Mouse (Mus musculus): Measurements from ENCODE around the gene Prf1. TPM values are rescaled to one million over a fixed set of nuclear protein-coding genes. Genes with fewer than 3 reads are reported as not detected.

The Prf1 gene
- total RNA-seq, 1 experiment = not detected

- no peak for DNase-seq (ENCODE audit: low read depth, low spot score)
Observed at GRCm38 (mm10) chr10:61296713-61297445, 754 bp upstream of the Prf1 start.

GRCm38 (mm10) chr10:61300996-61301395 lies 3.4 kb downstream of the Prf1 start:
- Histone ChIP-seq H3K27ac (ENCODE audit: insufficient read depth, low read depth, low read length, poor library complexity, severe bottlenecking) (no peak overlapping the region), H3K4me3 (ENCODE audit: insufficient read depth in 1 of 2, low read depth in 1 of 2, low read length in 2 of 2, poor library complexity in 1 of 2, severe bottlenecking in 1 of 2) (no peak overlapping the region), H3K9me3 (ENCODE audit: control insufficient read depth, insufficient read depth, low read depth, low read length) (no peaks in the 10 kb centered on the region), H3K9ac (ENCODE audit: insufficient read depth, low read depth, low read length, poor library complexity, severe bottlenecking) (no peak overlapping the region), H3K4me1 (ENCODE audit: control insufficient read depth in 2 of 2, insufficient read depth in 2 of 2, low read length in 2 of 2, poor library complexity in 1 of 2) (peaks cover 0 to 2% of the 10 kb centered on the region in 2 experiments; a peak in 2 of 4 replicates), H3K36me3 (ENCODE audit: control insufficient read depth, insufficient read depth, low read length, poor library complexity, severe bottlenecking) (no peaks in the 10 kb centered on the region)
- no peak for DNase-seq (ENCODE audit: low read depth, low spot score)
- in situ Hi-C loops (cut with MboI; ENCODE audit: low sequenced_read_pairs in 2 of 2, unreplicated experiment in 2 of 2) = no loop called here
- TF ChIP-seq ZC3H11A (IDR thresholded peaks at IDR 0.05; ENCODE audit: borderline replicate concordance, low read depth, low read length) = no peak
- no peak for TF ChIP-seq MAFK (IDR thresholded peaks at IDR 0.05; ENCODE audit: insufficient read depth, low read depth, low read length)
- TF ChIP-seq CHD2 (IDR thresholded peaks at IDR 0.05; ENCODE audit: low read depth, low read length) = no peak
- TF ChIP-seq ZNF384 (IDR thresholded peaks at IDR 0.05; ENCODE audit: low read depth, low read length) = no peak
- TF ChIP-seq HCFC1 (IDR thresholded peaks at IDR 0.05; ENCODE audit: borderline replicate concordance, insufficient read depth, low read length) = no peak

More at GRCm38 (mm10) chr10:61296713-61297445, 754 bp upstream of the Prf1 start:
- Histone ChIP-seq H3K9ac (ENCODE audit: insufficient read depth, low read depth, low read length, poor library complexity, severe bottlenecking) (no peak overlapping the region), H3K4me3 (ENCODE audit: insufficient read depth in 1 of 2, low read depth in 1 of 2, low read length in 2 of 2, poor library complexity in 1 of 2, severe bottlenecking in 1 of 2) (no peak overlapping the region), H3K9me3 (ENCODE audit: control insufficient read depth, insufficient read depth, low read depth, low read length) (no peaks in the 10 kb centered on the region), H3K4me1 (ENCODE audit: control insufficient read depth in 2 of 2, insufficient read depth in 2 of 2, low read length in 2 of 2, poor library complexity in 1 of 2) (no peaks in the 10 kb centered on the region), H3K36me3 (ENCODE audit: control insufficient read depth, insufficient read depth, low read length, poor library complexity, severe bottlenecking) (no peaks in the 10 kb centered on the region), H3K27ac (ENCODE audit: insufficient read depth, low read depth, low read length, poor library complexity, severe bottlenecking) (no peak overlapping the region)
- in situ Hi-C loops (cut with MboI; ENCODE audit: low sequenced_read_pairs in 2 of 2, unreplicated experiment in 2 of 2) = no loop called here
- TF ChIP-seq ZNF384 (IDR thresholded peaks at IDR 0.05; ENCODE audit: low read depth, low read length) (no peak), MAFK (IDR thresholded peaks at IDR 0.05; ENCODE audit: insufficient read depth, low read depth, low read length) (no peak), CHD2 (IDR thresholded peaks at IDR 0.05; ENCODE audit: low read depth, low read length) (no peak), ZC3H11A (IDR thresholded peaks at IDR 0.05; ENCODE audit: borderline replicate concordance, low read depth, low read length) (no peak), HCFC1 (IDR thresholded peaks at IDR 0.05; ENCODE audit: borderline replicate concordance, insufficient read depth, low read length) (no peak)

- H3K27ac ChIP-seq (ENCODE audit: insufficient read depth, low read depth, low read length, poor library complexity, severe bottlenecking) = no peak overlapping the region
- DNase-seq (ENCODE audit: low read depth, low spot score) = no peak
- no peak overlapping the region for H3K4me3 ChIP-seq (ENCODE audit: insufficient read depth in 1 of 2, low read depth in 1 of 2, low read length in 2 of 2, poor library complexity in 1 of 2, severe bottlenecking in 1 of 2)
- in situ Hi-C loops (cut with MboI; ENCODE audit: low sequenced_read_pairs in 2 of 2, unreplicated experiment in 2 of 2) = no loop called here
- H3K9ac ChIP-seq (ENCODE audit: insufficient read depth, low read depth, low read length, poor library complexity, severe bottlenecking) = no peak overlapping the region
- no peaks in the 10 kb centered on the region for H3K9me3 ChIP-seq (ENCODE audit: control insufficient read depth, insufficient read depth, low read depth, low read length)
- TF ChIP-seq HCFC1 (IDR thresholded peaks at IDR 0.05; ENCODE audit: borderline replicate concordance, insufficient read depth, low read length) (no peak), ZNF384 (IDR thresholded peaks at IDR 0.05; ENCODE audit: low read depth, low read length) (no peak), MAFK (IDR thresholded peaks at IDR 0.05; ENCODE audit: insufficient read depth, low read depth, low read length) (no peak), CHD2 (IDR thresholded peaks at IDR 0.05; ENCODE audit: low read depth, low read length) (no peak), ZC3H11A (IDR thresholded peaks at IDR 0.05; ENCODE audit: borderline replicate concordance, low read depth, low read length) (no peak)
- no peaks in the 10 kb centered on the region for H3K36me3 ChIP-seq (ENCODE audit: control insufficient read depth, insufficient read depth, low read length, poor library complexity, severe bottlenecking)
- peaks cover 0 to 4% of the 10 kb centered on the region in 2 experiments; a peak in 3 of 4 replicates for H3K4me1 ChIP-seq (ENCODE audit: control insufficient read depth in 2 of 2, insufficient read depth in 2 of 2, low read length in 2 of 2, poor library complexity in 1 of 2)
Observed at GRCm38 (mm10) chr10:61304046-61304445, 6.4 kb downstream of the Prf1 start.

GRCm38 (mm10) chr10:61305928-61306590 lies 8.4 kb downstream of the Prf1 start:
- H3K9ac ChIP-seq (ENCODE audit: insufficient read depth, low read depth, low read length, poor library complexity, severe bottlenecking) = no peak overlapping the region
- no peaks in the 10 kb centered on the region for H3K9me3 ChIP-seq (ENCODE audit: control insufficient read depth, insufficient read depth, low read depth, low read length)
- no peak overlapping the region for H3K4me3 ChIP-seq (ENCODE audit: insufficient read depth in 1 of 2, low read depth in 1 of 2, low read length in 2 of 2, poor library complexity in 1 of 2, severe bottlenecking in 1 of 2)
- H3K27ac ChIP-seq (ENCODE audit: insufficient read depth, low read depth, low read length, poor library complexity, severe bottlenecking) = no peak overlapping the region
- no peak for DNase-seq (ENCODE audit: low read depth, low spot score)
- no peak for TF ChIP-seq HCFC1 (IDR thresholded peaks at IDR 0.05; ENCODE audit: borderline replicate concordance, insufficient read depth, low read length)
- no peak for TF ChIP-seq ZNF384 (IDR thresholded peaks at IDR 0.05; ENCODE audit: low read depth, low read length)
- no peak for TF ChIP-seq ZC3H11A (IDR thresholded peaks at IDR 0.05; ENCODE audit: borderline replicate concordance, low read depth, low read length)
- no peak for TF ChIP-seq MAFK (IDR thresholded peaks at IDR 0.05; ENCODE audit: insufficient read depth, low read depth, low read length)
- no peak for TF ChIP-seq CHD2 (IDR thresholded peaks at IDR 0.05; ENCODE audit: low read depth, low read length)
- H3K36me3 ChIP-seq (ENCODE audit: control insufficient read depth, insufficient read depth, low read length, poor library complexity, severe bottlenecking) = no peaks in the 10 kb centered on the region
- in situ Hi-C loops (cut with MboI; ENCODE audit: low sequenced_read_pairs in 2 of 2, unreplicated experiment in 2 of 2) = no loop called here
- H3K4me1 ChIP-seq (ENCODE audit: control insufficient read depth in 2 of 2, insufficient read depth in 2 of 2, low read length in 2 of 2, poor library complexity in 1 of 2) = peaks cover 0 to 8% of the 10 kb centered on the region in 2 experiments; a peak in 3 of 4 replicates
